Mouse (Mus musculus): Measurements from ENCODE around the gene Lrrc75a. TPM values are rescaled to one million over a fixed set of nuclear protein-coding genes. Genes with fewer than 3 reads are reported as not detected.

The Lrrc75a gene
- polyA plus RNA-seq, 1 experiment from 2014 or later: 20.6 TPM

- no peak for DNase-seq (ENCODE audit: low spot score)
- Histone ChIP-seq H3K27me3 (ENCODE audit: control insufficient read depth, insufficient read depth, low read length) (no peaks in the 10 kb centered on the region), H3K9me3 (ENCODE audit: control insufficient read depth, low read length) (no peaks in the 10 kb centered on the region), H3K27ac (replicated peaks; ENCODE audit: low read depth, low read length) (no peak overlapping the region), H3K36me3 (ENCODE audit: control insufficient read depth, insufficient read depth, low read length) (peaks cover 2% of the 10 kb centered on the region; the same call in 1 of the 2 replicates), H3K4me2 (ENCODE audit: low read depth, severe bottlenecking) (no peak overlapping the region), H3K4me1 (ENCODE audit: control insufficient read depth, insufficient read depth, low read length) (peaks cover 9% of the 10 kb centered on the region), H3K9ac (ENCODE audit: low read length) (no peak overlapping the region), H3K4me3 (ENCODE audit: low read depth, low read length) (no peak overlapping the region)
- 71% methylated on average over 11 of the region's 11 CpGs for WGBS
- no peak for ATAC-seq (ENCODE audit: insufficient number of reproducible peaks, low FRiP score, low TSS enrichment, low read depth)
Observed at GRCm38 (mm10) chr11:62636105-62636839, 12.1 kb downstream of the Lrrc75a start.

DNA sequence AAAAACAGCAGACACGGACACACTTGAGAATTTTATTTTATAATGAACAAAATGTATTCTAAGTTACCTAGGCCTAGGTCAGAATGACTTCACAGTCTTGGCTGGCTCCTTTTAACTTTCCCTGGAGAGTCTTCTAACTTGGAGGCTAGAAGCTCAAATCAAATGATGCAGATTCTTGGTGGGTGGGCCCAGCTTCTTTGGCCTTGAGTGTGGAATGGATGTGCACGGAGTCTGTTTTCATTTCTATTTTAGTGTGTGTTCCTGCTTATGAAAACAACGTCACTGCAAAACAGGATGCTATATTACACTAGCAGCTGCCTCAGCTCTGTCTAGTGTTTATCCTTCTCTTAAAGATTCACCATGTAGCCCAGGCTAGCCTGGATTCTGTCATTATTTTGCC, 12.9 kb downstream of the Lrrc75a start:
- H3K36me3 ChIP-seq (ENCODE audit: control insufficient read depth, insufficient read depth, low read length): no peaks in the 10 kb centered on the region; the same call in 1 of the 2 replicates
- no peaks in the 10 kb centered on the region for H3K9me3 ChIP-seq (ENCODE audit: control insufficient read depth, low read length)
- H3K4me1 ChIP-seq (ENCODE audit: control insufficient read depth, insufficient read depth, low read length): peaks cover 16% of the 10 kb centered on the region
- no peak overlapping the region for H3K9ac ChIP-seq (ENCODE audit: low read length)
- no peak overlapping the region for H3K4me3 ChIP-seq (ENCODE audit: low read depth, low read length)
- DNase-seq (ENCODE audit: low spot score) (no peak), ATAC-seq (ENCODE audit: insufficient number of reproducible peaks, low FRiP score, low TSS enrichment, low read depth) (no peak)
- WGBS: 87% methylated on average over 3 of the region's 3 CpGs
- H3K4me2 ChIP-seq (ENCODE audit: low read depth, severe bottlenecking): no peak overlapping the region
- H3K27ac ChIP-seq (replicated peaks; ENCODE audit: low read depth, low read length): no peak overlapping the region
- H3K27me3 ChIP-seq (ENCODE audit: control insufficient read depth, insufficient read depth, low read length): no peaks in the 10 kb centered on the region

GRCm38 (mm10) chr11:62631138-62631537, 17.2 kb downstream of the Lrrc75a start:
- Histone ChIP-seq H3K4me1 (ENCODE audit: control insufficient read depth, insufficient read depth, low read length) (peaks cover 38% of the 10 kb centered on the region), H3K36me3 (ENCODE audit: control insufficient read depth, insufficient read depth, low read length) (no peaks in the 10 kb centered on the region), H3K27me3 (ENCODE audit: control insufficient read depth, insufficient read depth, low read length) (no peaks in the 10 kb centered on the region), H3K4me3 (ENCODE audit: low read depth, low read length) (no peak overlapping the region), H3K4me2 (ENCODE audit: low read depth, severe bottlenecking) (no peak overlapping the region), H3K27ac (replicated peaks; ENCODE audit: low read depth, low read length) (0 out of 2 replicates have a peak overlapping the region, but pooled peaks have one; percentile 14), H3K9ac (ENCODE audit: low read length) (0 out of 2 replicates have a peak overlapping the region, but pooled peaks have one; percentile 12), H3K9me3 (ENCODE audit: control insufficient read depth, low read length) (no peaks in the 10 kb centered on the region)
- DNase-seq (ENCODE audit: low spot score) (no peak), ATAC-seq (ENCODE audit: insufficient number of reproducible peaks, low FRiP score, low TSS enrichment, low read depth) (no peak)
- WGBS: 39% methylated on average over 4 of the region's 4 CpGs

- ATAC-seq (ENCODE audit: insufficient number of reproducible peaks, low FRiP score, low TSS enrichment, low read depth) (0 out of 2 replicates have a peak, but pooled peaks have one; percentile 22), DNase-seq (ENCODE audit: low spot score) (peak; percentile 53)
- peak overlapping the region; percentile 87 for H3K27ac ChIP-seq (replicated peaks; ENCODE audit: low read depth, low read length)
- peaks cover 42% of the 10 kb centered on the region for H3K4me1 ChIP-seq (ENCODE audit: control insufficient read depth, insufficient read depth, low read length)
- under 1% methylated on average over 11 of the region's 11 CpGs for WGBS
- no peaks in the 10 kb centered on the region for H3K9me3 ChIP-seq (ENCODE audit: control insufficient read depth, low read length)
- H3K4me2 ChIP-seq (ENCODE audit: low read depth, severe bottlenecking): peak overlapping the region; percentile 51
- no peaks in the 10 kb centered on the region for H3K36me3 ChIP-seq (ENCODE audit: control insufficient read depth, insufficient read depth, low read length)
- no peaks in the 10 kb centered on the region for H3K27me3 ChIP-seq (ENCODE audit: control insufficient read depth, insufficient read depth, low read length)
- no peak overlapping the region; the same call in 1 of the 2 replicates for H3K4me3 ChIP-seq (ENCODE audit: low read depth, low read length)
- peak overlapping the region; percentile 56 for H3K9ac ChIP-seq (ENCODE audit: low read length)
Observed at GRCm38 (mm10) chr11:62630225-62630821, 18.0 kb downstream of the Lrrc75a start.

GRCm38 (mm10) chr11:62629352-62630224, 18.7 kb downstream of the Lrrc75a start:
- DNase-seq (ENCODE audit: low spot score): peak; percentile 74
- under 1% methylated on average over 9 of the region's 9 CpGs for WGBS
- peak overlapping the region; percentile 51 for H3K4me2 ChIP-seq (ENCODE audit: low read depth, severe bottlenecking)
- H3K4me3 ChIP-seq (ENCODE audit: low read depth, low read length): no peak overlapping the region; the same call in 1 of the 2 replicates
- H3K4me1 ChIP-seq (ENCODE audit: control insufficient read depth, insufficient read depth, low read length): peaks cover 49% of the 10 kb centered on the region
- peak overlapping the region; percentile 87 for H3K27ac ChIP-seq (replicated peaks; ENCODE audit: low read depth, low read length)
- H3K27me3 ChIP-seq (ENCODE audit: control insufficient read depth, insufficient read depth, low read length): no peaks in the 10 kb centered on the region
- no peaks in the 10 kb centered on the region for H3K9me3 ChIP-seq (ENCODE audit: control insufficient read depth, low read length)
- H3K9ac ChIP-seq (ENCODE audit: low read length): peak overlapping the region; percentile 56
- ATAC-seq (ENCODE audit: insufficient number of reproducible peaks, low FRiP score, low TSS enrichment, low read depth): 0 out of 2 replicates have a peak, but pooled peaks have one; percentile 13
- no peaks in the 10 kb centered on the region for H3K36me3 ChIP-seq (ENCODE audit: control insufficient read depth, insufficient read depth, low read length)

DNA sequence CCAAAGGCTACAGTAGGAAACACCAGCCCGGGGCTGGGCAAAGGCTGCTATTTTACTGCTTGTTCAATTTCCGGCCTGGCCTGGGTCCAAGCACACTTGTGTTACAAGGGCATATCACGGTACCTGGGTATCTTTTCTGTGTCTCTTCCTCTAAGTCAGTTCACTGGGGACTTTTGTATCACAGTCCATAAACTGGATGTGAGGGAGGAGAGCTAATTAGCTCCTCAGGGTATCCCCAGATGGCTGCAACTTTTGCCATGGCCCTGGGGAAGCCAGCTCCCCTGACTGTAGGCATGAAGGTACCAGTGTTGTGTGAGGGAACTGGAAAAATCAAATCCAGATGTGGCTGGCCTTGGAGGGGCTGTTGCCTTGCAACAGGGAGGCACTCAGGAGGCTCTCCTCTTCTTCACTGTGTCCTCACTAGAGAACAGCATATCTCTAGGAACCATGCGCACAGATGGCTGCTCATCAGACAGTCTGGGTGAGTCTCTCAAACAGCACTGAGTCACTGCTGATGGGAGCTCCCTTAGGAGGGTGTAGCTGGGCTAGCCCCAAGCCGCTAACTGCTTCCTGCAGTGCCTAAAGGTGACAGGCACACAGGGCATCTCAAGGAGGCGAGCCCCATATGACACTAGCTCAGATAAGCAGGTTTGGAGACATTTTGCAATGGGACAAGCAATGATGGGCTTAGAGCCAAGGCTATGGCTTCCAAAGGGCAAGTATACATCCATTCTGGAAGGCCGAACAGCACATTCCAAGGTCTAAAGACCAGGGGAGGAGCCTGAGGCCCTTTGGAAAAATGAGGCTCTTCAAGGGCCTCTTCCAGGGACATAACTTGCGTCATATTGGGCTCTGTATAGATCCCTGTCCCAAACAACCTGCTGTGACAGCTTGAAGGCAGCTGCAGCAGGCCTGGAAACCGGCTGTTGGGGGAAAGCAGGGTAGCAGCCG, 23.7 kb downstream of the Lrrc75a start:
- H3K9ac ChIP-seq (ENCODE audit: low read length): peak overlapping the region; percentile 0
- WGBS: 26% methylated on average over 10 of the region's 10 CpGs
- DNase-seq (ENCODE audit: low spot score): peak; percentile 81

DNA sequence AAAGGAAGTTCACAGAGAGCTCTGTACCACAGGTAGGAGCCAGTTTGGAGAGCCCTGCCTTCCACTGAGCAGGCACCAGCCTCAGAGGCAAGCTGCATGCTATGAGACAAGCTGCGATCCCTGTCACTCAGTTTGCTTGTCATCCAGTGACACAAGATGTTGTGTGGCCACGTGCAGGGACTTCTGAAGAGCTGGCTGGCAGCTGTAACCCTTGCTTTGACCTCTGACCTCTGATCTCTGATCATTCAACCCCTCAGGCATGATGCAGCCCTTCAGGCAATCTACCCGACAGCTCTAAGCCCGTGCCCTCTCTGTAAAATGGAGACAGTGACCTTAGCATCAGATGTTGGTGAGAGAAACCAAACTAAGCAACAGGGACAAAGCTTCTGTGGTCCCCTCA, 25.5 kb downstream of the Lrrc75a start:
- Histone ChIP-seq H3K9ac (ENCODE audit: low read length) (no peak overlapping the region), H3K27ac (replicated peaks; ENCODE audit: low read depth, low read length) (no peak overlapping the region), H3K4me3 (ENCODE audit: low read depth, low read length) (no peak overlapping the region), H3K36me3 (ENCODE audit: control insufficient read depth, insufficient read depth, low read length) (no peaks in the 10 kb centered on the region; the same call in 1 of the 2 replicates), H3K4me2 (ENCODE audit: low read depth, severe bottlenecking) (no peak overlapping the region), H3K27me3 (ENCODE audit: control insufficient read depth, insufficient read depth, low read length) (no peaks in the 10 kb centered on the region), H3K9me3 (ENCODE audit: control insufficient read depth, low read length) (no peaks in the 10 kb centered on the region), H3K4me1 (ENCODE audit: control insufficient read depth, insufficient read depth, low read length) (peaks cover 28% of the 10 kb centered on the region)
- DNase-seq (ENCODE audit: low spot score): no peak
- 38% methylated on average over 4 of the region's 4 CpGs for WGBS
- ATAC-seq (ENCODE audit: insufficient number of reproducible peaks, low FRiP score, low TSS enrichment, low read depth): no peak

More for the DNA sequence above, 23.7 kb downstream of the Lrrc75a start:
- no peaks in the 10 kb centered on the region for H3K27me3 ChIP-seq (ENCODE audit: control insufficient read depth, insufficient read depth, low read length)
- H3K4me1 ChIP-seq (ENCODE audit: control insufficient read depth, insufficient read depth, low read length): peaks cover 44% of the 10 kb centered on the region
- no peaks in the 10 kb centered on the region for H3K36me3 ChIP-seq (ENCODE audit: control insufficient read depth, insufficient read depth, low read length)
- H3K9me3 ChIP-seq (ENCODE audit: control insufficient read depth, low read length): no peaks in the 10 kb centered on the region
- H3K27ac ChIP-seq (replicated peaks; ENCODE audit: low read depth, low read length): peak overlapping the region; percentile 92
- no peak overlapping the region for H3K4me3 ChIP-seq (ENCODE audit: low read depth, low read length)
- peak overlapping the region; percentile 26 for H3K4me2 ChIP-seq (ENCODE audit: low read depth, severe bottlenecking)
- ATAC-seq (ENCODE audit: insufficient number of reproducible peaks, low FRiP score, low TSS enrichment, low read depth): peak; percentile 48
